Mouse (Mus musculus): Measurements from ENCODE around the gene Nup210l. TPM values are rescaled to one million over a fixed set of nuclear protein-coding genes. Genes with fewer than 3 reads are reported as not detected.

The Nup210l gene
- polyA plus RNA-seq, 1 experiment from 2014 or later = 0.27 TPM

DNA sequence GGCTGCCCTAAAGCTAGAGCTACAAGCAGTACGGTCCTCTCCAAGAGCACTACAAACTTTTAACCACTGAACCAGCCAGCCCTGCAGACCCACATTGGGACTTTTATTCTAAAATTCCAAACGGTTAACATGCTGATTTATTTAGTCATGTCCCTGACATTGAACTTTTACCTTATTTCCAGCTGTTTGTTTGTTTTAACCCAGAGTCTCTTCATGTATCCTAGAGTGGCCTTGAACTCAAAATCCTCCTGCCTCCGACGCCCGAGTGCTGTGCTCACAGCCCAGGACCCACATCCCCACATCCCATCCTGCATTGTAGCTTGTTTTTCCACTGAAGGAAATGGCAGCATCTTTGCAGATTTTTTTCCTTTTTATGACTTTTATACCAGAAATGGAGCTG, 31.1 kb downstream of the Nup210l start:
- no peak overlapping the region for H3K27ac ChIP-seq

DNA sequence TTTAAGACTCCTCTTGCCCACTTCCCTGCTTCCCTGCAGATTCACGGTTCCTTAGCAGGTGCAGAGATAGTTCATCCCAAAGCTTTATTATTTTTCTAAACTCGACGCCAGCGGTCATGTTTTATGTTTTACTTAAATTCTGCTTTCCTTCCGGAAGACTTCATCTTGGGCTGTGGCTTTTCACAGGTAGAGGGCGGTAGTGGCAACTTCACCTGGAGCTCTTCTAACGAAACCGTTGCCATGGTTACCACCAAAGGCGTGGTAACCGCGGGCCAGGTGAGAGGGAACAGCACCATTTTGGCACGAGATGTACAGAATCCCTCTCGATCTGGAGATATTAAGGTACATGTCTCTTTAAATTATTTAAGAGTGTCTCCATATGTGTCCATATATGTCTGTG, 32.7 kb downstream of the Nup210l start:
- no peak for ATAC-seq (ENCODE audit: insufficient read depth, low FRiP score, low read depth)
- no peak overlapping the region for H3K9ac ChIP-seq
- WGBS = 32% methylated on average over 13 of the region's 13 CpGs
- no peak overlapping the region for H3K27ac ChIP-seq
- H3K9me3 ChIP-seq = no peaks in the 10 kb centered on the region
- H3K36me3 ChIP-seq = no peaks in the 10 kb centered on the region
- H3K4me3 ChIP-seq (replicated peaks) = no peak overlapping the region
- H3K4me1 ChIP-seq = no peaks in the 10 kb centered on the region
- H3K4me2 ChIP-seq = no peak overlapping the region
- H3K27me3 ChIP-seq (replicated peaks) = no peaks in the 10 kb centered on the region

More for the DNA sequence above, 31.1 kb downstream of the Nup210l start:
- no peaks in the 10 kb centered on the region for H3K9me3 ChIP-seq
- H3K27me3 ChIP-seq (replicated peaks) = no peaks in the 10 kb centered on the region
- no peak overlapping the region for H3K4me2 ChIP-seq
- no peak overlapping the region for H3K9ac ChIP-seq
- WGBS = 63% methylated on average over 5 of the region's 5 CpGs
- no peaks in the 10 kb centered on the region for H3K4me1 ChIP-seq
- ATAC-seq (ENCODE audit: insufficient read depth, low FRiP score, low read depth) = no peak
- no peak overlapping the region for H3K4me3 ChIP-seq (replicated peaks)
- no peaks in the 10 kb centered on the region for H3K36me3 ChIP-seq

DNA sequence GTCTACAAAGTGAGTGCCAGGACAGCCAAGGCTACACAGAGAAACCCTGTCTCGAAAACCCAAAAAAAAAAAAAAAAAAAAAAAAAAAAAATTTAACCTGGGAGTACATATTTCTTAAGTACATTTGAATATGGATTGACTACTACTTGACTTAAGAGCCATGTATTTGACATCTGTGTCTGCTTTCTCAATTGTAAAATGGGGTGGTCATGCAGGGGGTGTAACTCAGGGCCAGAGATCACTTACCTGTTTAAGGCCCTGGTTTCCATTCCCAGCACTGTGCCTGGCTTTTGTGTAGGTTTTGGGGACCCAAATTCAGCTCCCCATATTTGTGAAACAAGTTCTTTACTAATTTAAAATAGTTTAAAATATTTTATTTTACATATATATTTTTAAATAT, 33.7 kb downstream of the Nup210l start:
- Histone ChIP-seq H3K4me2 (no peak overlapping the region), H3K4me3 (replicated peaks) (no peak overlapping the region), H3K9ac (no peak overlapping the region), H3K4me1 (no peaks in the 10 kb centered on the region), H3K36me3 (no peaks in the 10 kb centered on the region), H3K27me3 (replicated peaks) (no peaks in the 10 kb centered on the region), H3K9me3 (no peaks in the 10 kb centered on the region), H3K27ac (no peak overlapping the region)
- ATAC-seq (ENCODE audit: insufficient read depth, low FRiP score, low read depth) = no peak
- WGBS = 89% methylated on average over 1 of the region's 1 CpGs

DNA sequence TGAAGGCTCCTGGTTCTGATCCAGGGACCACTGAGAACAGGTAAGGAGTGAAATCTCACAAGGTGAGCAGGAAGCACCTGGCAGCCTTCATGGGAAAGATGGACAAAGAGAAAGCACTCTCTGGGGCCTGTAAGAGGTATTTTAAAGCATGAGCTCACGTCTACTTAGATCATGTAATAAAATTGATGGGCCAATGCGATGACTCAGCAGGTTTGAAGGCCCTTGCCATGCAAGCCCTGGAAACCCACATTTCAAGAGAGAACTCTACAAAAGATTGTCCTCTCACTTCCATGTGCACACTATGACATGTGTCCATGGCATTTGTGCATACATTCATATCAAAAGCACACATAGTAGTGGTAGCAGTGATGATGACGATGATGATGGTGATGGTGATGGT, 36.0 kb downstream of the Nup210l start:
- H3K9ac ChIP-seq = no peak overlapping the region
- H3K4me3 ChIP-seq (replicated peaks) = no peak overlapping the region
- H3K4me1 ChIP-seq = no peaks in the 10 kb centered on the region
- no peaks in the 10 kb centered on the region for H3K36me3 ChIP-seq
- no peak overlapping the region for H3K4me2 ChIP-seq
- no peaks in the 10 kb centered on the region for H3K27me3 ChIP-seq (replicated peaks)
- WGBS = 87% methylated on average over 3 of the region's 3 CpGs
- no peak overlapping the region for H3K27ac ChIP-seq
- H3K9me3 ChIP-seq = no peaks in the 10 kb centered on the region
- ATAC-seq (ENCODE audit: insufficient read depth, low FRiP score, low read depth) = no peak

DNA sequence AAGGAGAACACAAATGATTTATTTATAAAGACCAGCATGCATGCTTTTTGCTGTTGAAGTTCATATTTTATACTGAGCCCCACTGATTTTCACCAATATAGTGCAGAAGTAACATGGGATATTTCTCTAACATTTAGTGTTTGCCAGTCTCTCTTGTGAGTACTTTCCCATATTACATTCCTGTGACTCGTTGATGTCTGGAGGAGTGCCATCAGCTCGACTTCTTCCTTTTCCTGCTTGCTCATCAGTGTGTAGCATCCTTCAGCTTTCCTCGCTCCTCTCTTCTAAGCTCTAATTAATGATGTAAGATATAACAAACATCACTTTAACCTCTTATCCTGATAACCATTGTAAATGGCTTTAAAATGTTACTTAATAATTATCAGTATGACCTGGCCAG, 41.5 kb downstream of the Nup210l start:
- WGBS = 67% methylated on average over 3 of the region's 3 CpGs

DNA sequence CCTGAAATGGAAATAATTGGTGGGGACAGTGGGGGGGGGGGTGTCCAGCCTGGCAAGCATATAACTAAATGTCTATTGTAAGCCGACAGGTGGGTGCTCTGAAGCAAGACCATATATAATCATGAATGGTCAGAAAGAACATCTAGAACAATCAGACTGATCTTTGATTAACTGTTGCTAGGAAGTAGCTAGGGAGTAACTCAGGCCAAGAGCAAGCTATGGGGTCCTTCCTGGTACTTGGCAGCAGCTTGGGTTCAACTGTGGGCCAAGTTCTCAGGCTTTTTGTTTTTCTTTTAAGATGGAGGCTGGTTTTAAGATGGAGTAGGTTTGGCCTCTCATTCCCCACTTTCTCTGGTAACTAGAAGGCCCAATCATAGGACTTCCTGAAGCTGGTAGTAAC, 42.7 kb downstream of the Nup210l start:
- no peaks in the 10 kb centered on the region for H3K4me1 ChIP-seq
- no peak for ATAC-seq (ENCODE audit: insufficient read depth, low FRiP score, low read depth)
- no peak overlapping the region for H3K4me3 ChIP-seq (replicated peaks)
- H3K27me3 ChIP-seq (replicated peaks) = no peaks in the 10 kb centered on the region
- no peak overlapping the region for H3K27ac ChIP-seq
- no peaks in the 10 kb centered on the region for H3K9me3 ChIP-seq
- H3K4me2 ChIP-seq = no peak overlapping the region
- WGBS = 100% methylated on average over 1 of the region's 1 CpGs
- H3K9ac ChIP-seq = no peak overlapping the region
- no peaks in the 10 kb centered on the region for H3K36me3 ChIP-seq

More for the DNA sequence above, 41.5 kb downstream of the Nup210l start:
- H3K4me3 ChIP-seq (replicated peaks) = no peak overlapping the region
- H3K4me2 ChIP-seq = no peak overlapping the region
- no peaks in the 10 kb centered on the region for H3K9me3 ChIP-seq
- no peak overlapping the region for H3K27ac ChIP-seq
- H3K4me1 ChIP-seq = no peaks in the 10 kb centered on the region
- H3K27me3 ChIP-seq (replicated peaks) = no peaks in the 10 kb centered on the region
- H3K9ac ChIP-seq = no peak overlapping the region
- no peak for ATAC-seq (ENCODE audit: insufficient read depth, low FRiP score, low read depth)
- no peaks in the 10 kb centered on the region for H3K36me3 ChIP-seq

DNA sequence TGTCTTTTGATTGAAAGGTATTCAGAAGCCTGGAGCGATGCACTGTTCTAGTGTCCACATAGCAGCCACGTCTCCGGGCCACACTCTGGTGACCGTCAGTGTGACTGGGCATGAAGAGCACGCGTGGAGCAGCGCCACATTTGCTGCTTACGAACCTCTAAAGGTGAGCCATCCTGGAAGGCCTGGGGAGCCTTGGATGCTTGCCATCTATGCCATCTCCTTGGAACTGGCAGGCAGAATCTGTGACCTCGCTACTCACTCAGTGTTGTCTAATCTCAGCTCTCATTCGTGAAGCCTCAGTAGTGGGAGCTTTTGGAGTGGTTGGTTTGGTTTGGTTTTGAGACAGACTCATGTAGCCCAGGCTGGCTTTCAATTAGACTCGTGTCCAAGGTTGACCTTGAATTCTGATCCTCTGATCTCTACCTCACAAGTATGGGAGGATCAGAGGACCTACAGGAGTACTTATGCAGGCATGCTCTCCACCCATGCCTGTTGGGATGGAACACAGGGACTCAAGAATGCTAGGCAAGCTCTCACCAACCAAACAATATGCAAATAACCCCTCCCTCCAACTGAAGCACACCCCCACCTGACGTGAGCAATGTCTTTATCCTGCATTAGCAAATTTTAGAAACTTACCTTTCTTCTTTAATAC, 47.3 kb downstream of the Nup210l start:
- 88% methylated on average over 12 of the region's 12 CpGs for WGBS
- H3K9me3 ChIP-seq = no peaks in the 10 kb centered on the region
- ATAC-seq (ENCODE audit: insufficient read depth, low FRiP score, low read depth) = no peak

DNA sequence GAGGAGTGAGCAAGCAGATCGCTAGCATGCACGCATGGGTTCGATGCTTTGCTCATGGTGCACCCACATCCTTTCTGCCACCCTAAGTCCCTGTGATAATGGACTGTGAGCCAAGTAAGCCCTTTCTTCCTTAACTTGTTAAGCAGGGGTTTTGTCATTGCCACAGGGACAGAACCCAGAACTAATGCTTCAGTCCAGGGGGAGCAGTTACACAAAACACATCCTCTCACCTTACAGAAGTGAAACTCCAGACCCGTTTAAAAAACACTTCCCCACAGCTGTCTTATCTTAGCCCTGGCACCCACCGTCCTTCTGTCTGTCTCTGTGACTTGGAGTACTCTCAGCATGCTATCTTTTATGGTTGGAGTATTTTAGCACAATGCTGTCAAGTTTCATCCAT, 52.1 kb downstream of the Nup210l start:
- no peak overlapping the region for H3K27ac ChIP-seq
- H3K36me3 ChIP-seq = no peaks in the 10 kb centered on the region
- H3K4me2 ChIP-seq = no peak overlapping the region
- no peaks in the 10 kb centered on the region for H3K9me3 ChIP-seq
- ATAC-seq (ENCODE audit: insufficient read depth, low FRiP score, low read depth) = no peak
- 58% methylated on average over 5 of the region's 5 CpGs for WGBS
- no peak overlapping the region for H3K4me3 ChIP-seq (replicated peaks)
- no peak overlapping the region for H3K9ac ChIP-seq
- no peaks in the 10 kb centered on the region for H3K4me1 ChIP-seq
- H3K27me3 ChIP-seq (replicated peaks) = no peaks in the 10 kb centered on the region

More for the DNA sequence above, 47.3 kb downstream of the Nup210l start:
- H3K36me3 ChIP-seq = no peaks in the 10 kb centered on the region
- no peaks in the 10 kb centered on the region for H3K27me3 ChIP-seq (replicated peaks)
- H3K27ac ChIP-seq = no peak overlapping the region
- H3K4me2 ChIP-seq = no peak overlapping the region
- no peak overlapping the region for H3K9ac ChIP-seq
- H3K4me1 ChIP-seq = no peaks in the 10 kb centered on the region
- no peak overlapping the region for H3K4me3 ChIP-seq (replicated peaks)

DNA sequence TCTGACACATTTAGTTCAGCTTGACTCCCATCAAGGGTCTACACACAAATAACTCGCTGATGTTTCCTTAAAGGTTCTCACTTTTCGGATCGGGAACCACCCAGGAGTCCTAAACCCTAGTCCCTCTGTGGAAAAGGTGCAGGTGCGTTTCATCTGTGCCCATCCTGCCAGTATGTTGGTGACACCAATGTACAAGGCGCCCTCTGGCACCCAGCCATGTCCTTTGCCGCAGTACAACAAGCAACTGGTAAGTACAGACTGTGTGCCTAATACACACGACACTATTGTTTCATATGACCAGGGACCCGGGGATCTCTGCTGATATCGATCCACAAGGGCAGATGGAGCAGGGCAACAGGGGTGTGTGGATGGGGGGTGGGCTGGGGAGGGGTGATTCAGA, 55.8 kb downstream of the Nup210l start:
- H3K4me3 ChIP-seq (replicated peaks) = no peak overlapping the region
- no peaks in the 10 kb centered on the region for H3K4me1 ChIP-seq
- no peaks in the 10 kb centered on the region for H3K27me3 ChIP-seq (replicated peaks)
- WGBS = 83% methylated on average over 9 of the region's 9 CpGs
- no peak for ATAC-seq (ENCODE audit: insufficient read depth, low FRiP score, low read depth)
- no peaks in the 10 kb centered on the region for H3K9me3 ChIP-seq
- H3K4me2 ChIP-seq = no peak overlapping the region
- no peaks in the 10 kb centered on the region for H3K36me3 ChIP-seq
- H3K27ac ChIP-seq = no peak overlapping the region
- no peak overlapping the region for H3K9ac ChIP-seq

DNA sequence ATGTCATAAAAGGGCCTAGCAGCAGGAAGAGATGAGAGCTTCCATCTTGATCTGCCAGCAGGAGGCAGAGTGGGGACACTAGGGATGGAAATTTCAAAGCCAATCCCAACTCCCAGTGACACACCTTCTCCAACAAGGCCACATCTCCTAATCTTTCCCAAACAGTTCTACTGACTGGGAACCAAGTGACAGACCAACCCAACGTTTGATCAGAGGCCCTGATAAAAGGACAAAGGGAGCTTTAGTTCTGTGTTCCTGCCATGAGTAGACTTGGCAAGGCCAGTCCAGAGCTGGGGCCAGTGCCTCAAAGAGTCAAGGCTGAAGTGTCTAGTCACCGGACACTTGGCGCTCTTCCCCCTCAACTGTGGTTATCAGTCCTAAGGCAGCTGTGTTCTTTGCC, 57.6 kb downstream of the Nup210l start:
- H3K4me2 ChIP-seq = no peak overlapping the region
- no peak overlapping the region for H3K9ac ChIP-seq
- H3K4me3 ChIP-seq (replicated peaks) = no peak overlapping the region
- H3K9me3 ChIP-seq = no peaks in the 10 kb centered on the region
- WGBS = 74% methylated on average over 3 of the region's 3 CpGs
- no peaks in the 10 kb centered on the region for H3K36me3 ChIP-seq
- ATAC-seq (ENCODE audit: insufficient read depth, low FRiP score, low read depth) = no peak
- H3K4me1 ChIP-seq = no peaks in the 10 kb centered on the region
- H3K27me3 ChIP-seq (replicated peaks) = no peaks in the 10 kb centered on the region
- no peak overlapping the region for H3K27ac ChIP-seq

DNA sequence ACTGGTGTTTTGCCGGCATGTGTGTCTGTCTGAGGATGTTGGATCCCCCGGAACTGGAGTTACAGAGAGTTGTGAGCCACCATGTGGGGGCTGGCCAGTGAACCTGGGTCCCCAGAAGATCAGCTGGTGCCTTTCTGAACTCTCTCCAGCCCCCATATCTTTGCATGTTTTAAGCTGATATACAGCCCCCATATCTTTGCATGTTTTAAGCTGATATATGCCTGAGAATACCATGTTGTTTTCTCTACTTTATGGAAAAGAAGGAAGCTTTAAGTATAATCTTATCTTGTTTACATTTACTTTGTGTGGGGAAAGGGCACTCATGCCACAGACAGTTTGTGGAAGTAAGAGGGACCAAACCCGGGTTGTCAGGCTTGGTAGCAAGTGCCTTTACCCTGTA, 75.6 kb downstream of the Nup210l start:
- Histone ChIP-seq H3K27me3 (replicated peaks) (no peaks in the 10 kb centered on the region), H3K4me2 (no peak overlapping the region), H3K4me1 (no peaks in the 10 kb centered on the region), H3K9me3 (no peaks in the 10 kb centered on the region), H3K27ac (no peak overlapping the region), H3K9ac (no peak overlapping the region), H3K4me3 (replicated peaks) (no peak overlapping the region), H3K36me3 (no peaks in the 10 kb centered on the region)
- ATAC-seq (ENCODE audit: insufficient read depth, low FRiP score, low read depth) = no peak
- WGBS = 66% methylated on average over 3 of the region's 3 CpGs

DNA sequence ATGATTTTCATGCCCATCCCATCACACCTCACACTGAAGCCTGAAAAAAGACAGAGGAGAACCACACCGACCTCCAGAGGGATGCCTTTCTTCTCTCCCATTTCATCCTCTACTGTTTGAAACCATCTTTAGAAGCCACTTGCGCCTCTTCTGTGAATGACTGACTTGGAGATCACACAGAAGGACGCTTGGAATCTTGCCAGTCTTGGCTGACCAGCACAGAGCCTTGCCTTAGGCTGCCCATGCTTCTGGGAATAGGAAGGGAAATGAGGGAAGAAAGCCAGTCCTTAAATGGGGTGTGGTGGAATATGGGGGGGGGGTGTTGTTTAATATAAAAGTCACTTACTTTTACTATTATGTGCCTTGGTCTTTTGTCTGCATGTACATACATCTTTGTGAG, 79.6 kb downstream of the Nup210l start:
- H3K27ac ChIP-seq = no peak overlapping the region
- no peak overlapping the region for H3K4me3 ChIP-seq (replicated peaks)
- no peak for ATAC-seq (ENCODE audit: insufficient read depth, low FRiP score, low read depth)
- no peaks in the 10 kb centered on the region for H3K9me3 ChIP-seq
- H3K4me2 ChIP-seq = no peak overlapping the region
- no peak overlapping the region for H3K9ac ChIP-seq
- no peaks in the 10 kb centered on the region for H3K4me1 ChIP-seq
- no peaks in the 10 kb centered on the region for H3K36me3 ChIP-seq
- WGBS = 75% methylated on average over 3 of the region's 3 CpGs
- no peaks in the 10 kb centered on the region for H3K27me3 ChIP-seq (replicated peaks)

All from stomach, embryonic 15.5 days (tissue).